Mouse (Mus musculus) A20 (cell line): Measurements from ENCODE around the gene H6pd.

ENCODE experiments used
- DNase-seq: peaks from one replicate; pipeline ENCODE4 v3.0.0-alpha.2; 2011; ENCODE audit warnings: low read depth, low spot score

Gene H6pd

DNA sequence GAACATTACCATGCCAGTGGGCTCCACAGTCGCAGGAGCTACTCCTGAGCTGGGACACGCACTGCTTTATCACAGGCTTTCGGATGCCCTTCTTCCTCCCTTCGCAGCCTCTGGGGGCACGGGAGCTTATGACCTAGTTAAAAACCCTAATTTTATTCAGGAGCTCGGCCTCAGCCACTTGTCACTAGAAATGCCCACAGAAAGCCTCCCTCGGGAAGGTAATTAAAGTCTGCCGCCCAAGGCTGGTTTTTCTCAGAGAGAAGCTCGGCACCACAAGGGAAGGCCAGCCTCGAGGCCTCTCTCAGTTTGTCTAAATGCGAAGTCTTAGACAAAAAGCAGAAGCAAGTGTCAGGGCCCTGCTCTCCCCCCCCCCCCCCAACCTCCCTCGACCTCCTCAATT lies 64.6 kb downstream of the H6pd start:
- DNase-seq: no peak

DNA sequence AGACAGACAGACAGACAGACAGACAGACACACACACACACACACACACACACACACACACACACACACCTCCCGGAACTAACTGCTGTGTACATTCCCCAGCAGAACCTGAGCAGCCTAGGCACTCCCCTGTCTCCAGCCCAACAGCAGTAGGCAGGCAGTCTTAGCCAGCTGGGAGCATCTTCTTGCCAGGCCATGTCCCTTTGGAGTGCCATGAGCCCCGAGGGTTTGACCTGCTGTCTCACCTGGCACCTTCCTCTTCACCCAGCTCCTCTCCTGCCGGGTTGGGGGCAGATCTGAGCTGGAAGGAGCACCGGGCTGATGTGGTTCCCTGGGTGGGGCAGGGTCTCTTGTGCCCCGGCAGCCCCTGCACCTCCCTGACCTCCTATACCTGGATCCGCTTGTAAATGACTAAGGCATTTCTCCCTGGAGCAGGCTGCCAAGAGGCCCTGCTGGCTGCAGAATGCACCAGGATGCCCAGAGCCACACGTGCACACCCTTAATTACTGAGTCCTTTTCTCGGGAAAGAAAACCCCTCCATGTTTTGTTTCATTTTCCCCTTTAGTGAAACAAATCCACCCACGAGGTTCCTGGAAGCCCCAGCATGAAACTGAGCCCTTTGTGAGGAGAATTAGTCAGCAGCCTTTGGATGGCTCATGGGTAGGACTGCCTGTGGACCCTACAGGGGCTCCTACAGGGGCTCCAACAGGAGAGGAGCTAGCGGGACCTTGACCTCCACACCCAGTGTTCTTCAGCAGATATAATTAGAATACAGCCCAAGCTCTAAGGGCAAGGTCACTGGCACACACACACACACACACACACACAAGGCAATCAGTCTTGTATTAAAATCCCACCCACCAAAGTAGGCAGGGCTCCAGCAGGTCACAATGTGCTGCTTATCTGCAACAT lies 65.7 kb downstream of the H6pd start:
- no peak for DNase-seq

DNA sequence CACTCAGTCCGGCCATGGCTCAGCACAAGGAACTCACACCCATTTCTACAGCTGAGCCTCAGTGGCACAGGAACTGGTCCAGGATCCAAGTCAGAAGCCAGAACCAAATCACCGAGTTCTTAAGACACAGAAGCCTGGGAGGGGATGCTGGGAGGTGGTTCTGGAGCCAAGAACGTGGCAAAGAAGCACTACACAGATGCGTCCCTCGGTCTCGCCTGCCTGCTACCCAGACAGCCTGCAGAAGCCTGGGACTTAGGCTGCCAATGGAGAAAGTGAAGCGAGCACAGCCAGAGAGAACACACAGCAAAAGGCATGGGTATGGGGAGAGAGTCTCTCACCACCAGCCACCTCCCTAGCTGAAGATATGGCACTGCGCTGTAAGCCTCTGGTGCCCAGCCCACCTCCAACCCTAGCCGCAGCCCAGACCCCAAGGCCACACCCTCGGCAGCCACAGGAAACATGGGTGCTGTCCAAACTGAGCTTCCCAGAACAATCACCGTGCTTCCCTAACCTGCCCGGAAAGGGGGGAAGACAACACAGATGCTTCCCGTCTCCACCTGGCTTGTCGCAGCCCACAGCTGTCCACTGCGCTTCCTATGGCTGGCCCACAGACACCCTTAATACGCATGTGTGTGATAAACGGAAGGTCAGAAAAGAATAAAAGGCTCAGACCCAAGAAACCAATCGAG lies 67.6 kb downstream of the H6pd start:
- DNase-seq: no peak

DNA sequence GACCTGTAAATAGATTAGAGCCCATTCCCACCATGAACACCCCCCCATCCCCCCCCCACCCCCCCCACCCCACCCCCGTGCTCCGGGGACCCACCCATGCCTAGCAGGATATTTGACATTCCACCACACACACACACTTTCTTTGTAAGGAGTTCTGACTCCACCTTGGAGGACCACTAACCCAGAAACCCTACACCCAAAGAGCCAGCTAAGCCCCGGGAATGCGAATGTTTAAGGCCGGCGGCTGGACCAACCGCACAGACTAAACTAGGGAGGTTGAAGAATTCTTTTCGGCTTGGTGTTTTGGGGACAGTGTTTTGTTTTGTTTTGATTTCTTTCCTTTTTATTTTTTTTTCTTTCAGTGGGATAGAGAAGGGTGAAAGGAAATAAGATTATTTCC lies 70.1 kb downstream of the H6pd start:
- DNase-seq: no peak

DNA sequence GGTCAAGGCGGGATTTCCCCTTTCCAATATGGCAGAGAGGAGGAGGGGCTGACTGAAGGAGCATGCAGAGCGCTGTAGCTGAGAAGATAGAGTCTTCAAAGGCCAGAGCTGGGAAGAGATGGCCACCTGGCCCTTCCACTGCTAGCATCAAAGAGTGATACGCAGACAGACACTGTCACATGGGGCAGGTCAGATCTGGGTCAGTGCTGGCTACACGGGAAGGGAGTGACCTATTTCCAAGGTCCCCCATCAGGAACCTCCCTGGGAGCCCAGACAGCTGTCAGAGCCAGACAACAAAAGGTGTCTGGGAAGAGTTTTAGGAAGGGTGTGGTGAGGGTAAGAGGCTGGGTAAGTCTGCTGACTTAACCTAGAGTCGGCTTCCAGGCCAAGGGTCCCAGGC lies 71.9 kb downstream of the H6pd start:
- DNase-seq: no peak

DNA sequence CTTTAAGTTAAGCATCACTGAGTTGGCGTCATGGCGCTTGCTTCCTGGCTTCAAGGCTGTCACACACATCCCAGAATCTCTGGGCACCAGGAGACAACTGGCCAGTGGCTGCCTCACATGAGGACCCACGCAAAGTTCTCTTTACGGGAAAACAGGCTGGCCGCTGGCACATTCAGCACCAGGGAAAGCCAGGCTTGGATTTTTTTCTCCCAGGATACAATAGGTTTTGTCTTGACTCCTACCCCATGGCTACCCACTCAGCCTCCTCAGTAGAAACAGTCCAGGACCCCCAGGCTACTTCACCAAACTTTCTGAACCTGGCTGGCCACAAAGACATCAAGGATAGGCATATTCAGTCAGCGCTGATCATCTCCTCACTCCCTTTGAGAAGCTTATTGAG lies 73.4 kb downstream of the H6pd start:
- no peak for DNase-seq

DNA sequence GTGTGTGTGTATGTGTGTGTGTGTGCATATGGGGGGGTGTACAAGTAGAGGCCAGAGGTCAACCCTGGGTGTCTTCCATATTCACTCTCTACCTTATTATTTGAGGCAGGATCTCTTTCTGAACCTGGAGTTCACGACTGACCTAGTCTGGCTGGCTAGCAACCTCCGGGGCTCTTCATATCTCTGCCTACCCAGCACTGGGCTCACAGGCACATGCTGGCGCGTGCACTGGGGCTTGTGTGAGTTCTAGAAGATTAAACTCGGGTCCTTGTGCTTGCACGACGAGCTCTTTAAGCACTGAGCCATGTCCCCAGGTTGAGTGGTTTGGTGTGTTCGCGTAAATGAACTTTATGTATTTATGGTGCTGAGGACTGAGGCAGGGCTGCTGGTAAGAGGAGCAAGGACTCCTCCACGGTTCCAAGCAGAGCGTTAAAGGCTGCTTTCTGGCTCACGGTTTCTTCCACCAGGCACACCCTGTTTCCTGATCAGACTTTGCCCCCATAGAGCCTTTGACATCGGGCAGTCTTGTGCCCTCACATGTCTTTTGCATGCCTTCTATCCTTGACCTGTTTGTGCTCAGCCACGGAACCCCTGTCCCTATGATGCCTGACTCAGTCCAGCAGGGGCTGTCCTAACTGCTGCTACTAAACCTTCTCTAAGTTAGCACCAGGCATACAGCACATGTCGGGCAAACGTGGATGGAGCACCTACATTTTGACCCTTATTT lies 75.1 kb downstream of the H6pd start:
- DNase-seq: no peak

DNA sequence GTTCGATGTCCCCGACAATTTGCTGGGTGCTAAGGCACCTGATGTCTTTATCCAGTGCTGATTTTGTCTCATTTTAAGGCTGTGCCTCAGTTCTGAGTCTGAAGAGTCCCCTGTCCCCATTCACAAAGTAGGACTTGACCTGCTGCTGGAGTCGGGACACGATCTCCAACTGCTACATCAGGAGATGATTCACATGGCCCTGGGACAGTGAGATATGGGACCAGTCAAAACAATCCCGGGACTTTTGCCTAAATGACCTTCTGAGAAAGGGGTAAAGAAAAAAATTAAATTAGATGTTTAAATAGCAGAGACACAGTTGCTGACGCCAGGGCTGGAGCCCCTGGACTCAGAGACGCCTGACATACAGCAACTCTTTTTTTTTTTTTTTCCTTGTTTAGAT lies 75.8 kb downstream of the H6pd start:
- DNase-seq: no peak

DNA sequence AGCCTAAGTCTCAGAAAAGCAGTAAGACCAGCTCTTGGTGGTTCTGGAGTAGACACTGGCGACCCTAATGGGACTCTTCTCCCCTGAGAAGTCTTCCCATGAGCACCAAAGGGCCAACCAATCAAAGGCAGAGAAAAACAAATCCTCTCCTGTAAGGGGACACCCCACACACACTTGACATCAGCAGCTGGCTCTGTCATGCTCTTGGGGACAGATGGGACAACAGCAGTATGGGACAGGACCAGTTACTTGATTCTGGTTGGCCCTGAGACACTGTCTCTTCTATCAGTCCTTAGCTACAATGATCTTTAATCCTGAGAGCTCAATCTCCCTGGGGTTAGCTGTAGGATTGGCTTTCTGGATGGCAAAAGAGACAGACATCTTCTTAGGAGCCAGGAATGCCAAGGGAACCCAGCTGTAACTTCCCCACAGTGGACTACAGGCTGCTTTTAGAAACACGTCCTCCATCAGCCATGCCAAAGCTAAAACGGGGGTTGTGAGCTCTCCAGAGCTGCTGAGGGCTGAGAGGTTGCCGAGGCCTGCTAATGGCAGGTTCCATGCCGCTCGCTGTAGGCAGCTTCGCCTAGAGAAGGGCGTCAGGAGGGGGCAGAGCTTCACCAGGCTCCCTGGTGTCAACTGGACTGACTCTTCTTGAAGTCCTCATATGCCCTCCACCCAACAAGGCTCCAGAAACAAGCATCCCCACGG lies 76.6 kb downstream of the H6pd start:
- DNase-seq: no peak

DNA sequence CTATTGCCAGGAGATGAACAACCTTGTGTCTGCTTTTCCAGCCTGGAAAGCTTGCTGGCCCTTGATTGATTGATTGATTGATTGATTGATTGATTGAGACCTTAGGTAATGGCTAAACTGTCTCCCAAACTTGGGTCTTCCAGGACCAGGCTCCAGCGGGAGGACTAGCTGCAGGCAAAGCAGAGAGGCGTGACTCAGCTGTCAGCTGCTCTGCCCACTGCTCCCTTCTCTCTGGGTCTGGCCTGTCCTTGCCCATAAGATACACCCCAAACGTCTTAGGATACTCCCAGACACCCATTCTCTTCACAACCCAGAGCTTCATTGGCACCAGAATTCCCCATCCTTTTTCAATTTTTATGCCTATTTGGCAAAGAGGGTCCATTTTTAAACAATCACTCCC lies 78.1 kb downstream of the H6pd start:
- no peak for DNase-seq
